Mouse (Mus musculus): ENCODE measurements around the gene Ajuba.

The Ajuba gene

GRCm38 (mm10) chr14:54592319-54592934 is 15.1 kb upstream of the Ajuba start:
- DNase-seq (ENCODE audit: low spot score in 2 of 2) = no peak

- no peak for DNase-seq (ENCODE audit: low spot score in 2 of 2)
Observed at GRCm38 (mm10) chr14:54591056-54591455, 13.7 kb upstream of the Ajuba start.

- peak in 1 of 2 experiments; percentile 50 for DNase-seq (ENCODE audit: low spot score in 2 of 2)
Observed at GRCm38 (mm10) chr14:54583681-54584338, 6.5 kb upstream of the Ajuba start.

- no peak for DNase-seq (ENCODE audit: low spot score in 2 of 2)
Observed at GRCm38 (mm10) chr14:54582536-54582935, 5.2 kb upstream of the Ajuba start.

- no peak for DNase-seq (ENCODE audit: low spot score in 2 of 2)
Observed at GRCm38 (mm10) chr14:54579638-54580037, 2.3 kb upstream of the Ajuba start.

- no peak for DNase-seq (ENCODE audit: low spot score in 2 of 2)
Observed at GRCm38 (mm10) chr14:54578063-54578462, 705 bp upstream of the Ajuba start.

GRCm38 (mm10) chr14:54576241-54577088 is 893 bp downstream of the Ajuba start:
- DNase-seq (ENCODE audit: low spot score in 2 of 2) = no peak

GRCm38 (mm10) chr14:54575631-54576030 is 1.7 kb downstream of the Ajuba start:
- DNase-seq (ENCODE audit: low spot score in 2 of 2) = no peak

GRCm38 (mm10) chr14:54575031-54575430 is 2.3 kb downstream of the Ajuba start:
- DNase-seq (ENCODE audit: low spot score in 2 of 2) = no peak

- DNase-seq (ENCODE audit: low spot score in 2 of 2) = no peak
Observed at GRCm38 (mm10) chr14:54574253-54574652, 3.1 kb downstream of the Ajuba start.

- no peak for DNase-seq (ENCODE audit: low spot score in 2 of 2)
Observed at GRCm38 (mm10) chr14:54572790-54573736, 4.3 kb downstream of the Ajuba start.

- no peak for DNase-seq (ENCODE audit: low spot score in 2 of 2)
Observed at GRCm38 (mm10) chr14:54572122-54572521, 5.2 kb downstream of the Ajuba start.

- no peak for DNase-seq (ENCODE audit: low spot score in 2 of 2)
Observed at GRCm38 (mm10) chr14:54569451-54570392, 7.6 kb downstream of the Ajuba start.

GRCm38 (mm10) chr14:54568694-54569414 is 8.5 kb downstream of the Ajuba start:
- peak; percentile 39 to 55 for DNase-seq (ENCODE audit: low spot score in 2 of 2)

- no peak for DNase-seq (ENCODE audit: low spot score in 2 of 2)
Observed at GRCm38 (mm10) chr14:54560527-54561242, 16.7 kb downstream of the Ajuba start.

GRCm38 (mm10) chr14:54557330-54557729 is 20.0 kb downstream of the Ajuba start:
- DNase-seq (ENCODE audit: low spot score in 2 of 2) = no peak

- DNase-seq (ENCODE audit: low spot score in 2 of 2) = peak; percentile 72 to 75
Observed at GRCm38 (mm10) chr14:54553975-54554769, 23.2 kb downstream of the Ajuba start, which contains the start of gene Haus4. TSS of gene Haus4 (minus strand) at chr14:54554616.

- DNase-seq (ENCODE audit: low spot score in 2 of 2) = peak in 1 of 2 experiments; percentile 21
Observed at GRCm38 (mm10) chr14:54553454-54553974, 23.8 kb downstream of the Ajuba start.

Data from spleen, postnatal 14 days (tissue).